Mouse (Mus musculus) MEL (cell line): ENCODE measurements around the gene Zyx. TPM values are rescaled to one million over a fixed set of nuclear protein-coding genes. Genes with fewer than 3 reads are reported as not detected.

ENCODE experiments used
- DNase-seq: peaks from one replicate; pipeline ENCODE4 v3.0.0; 2011; ENCODE audit warnings: low read depth, low spot score
- H3K27ac ChIP-seq: 2 replicates; pipeline ENCODE4 v1.5.1; 2012; ENCODE audit warnings: low read depth, mild to moderate bottlenecking, control low read depth, low read length, moderate library complexity; ENCODE audit not compliant: control insufficient read depth
- H3K27me3 ChIP-seq, 2 experiments: fragments of 150-350 bp in 1 of 2; sonication (generic) in 1 of 2; 2 replicates each; pipeline ENCODE4 v1.6.1; 2012; ENCODE audit warnings: low read length in 2 of 2, mild to moderate bottlenecking in 2 of 2, improper control_type of control experiment in 1 of 2, moderate library complexity in 1 of 2; ENCODE audit not compliant: insufficient read depth in 2 of 2, control insufficient read depth in 1 of 2
- H3K36me3 ChIP-seq, 2 experiments: 2 replicates each; pipeline ENCODE4 v1.6.1; 2012 to 2014; ENCODE audit warnings: low read length in 2 of 2, improper control_type of control experiment in 1 of 2, inconsistent platforms in 1 of 2, mild to moderate bottlenecking in 1 of 2; ENCODE audit not compliant: insufficient read depth in 2 of 2, control insufficient read depth in 1 of 2
- H3K4me1 ChIP-seq, 2 experiments: fragments of 150-350 bp in 1 of 2; sonication (generic) in 1 of 2; 2 replicates each; pipeline ENCODE4 v1.6.1; 2012; ENCODE audit warnings: low read length in 2 of 2, improper control_type of control experiment in 1 of 2, mild to moderate bottlenecking in 1 of 2; ENCODE audit not compliant: insufficient read depth in 2 of 2, control insufficient read depth in 1 of 2
- H3K4me3 ChIP-seq, 2 experiments: fragments of 150-350 bp in 1 of 2; sonication (generic) in 1 of 2; 2 replicates each; pipeline ENCODE4 v1.5.1; 2012; ENCODE audit warnings: low read depth in 2 of 2, low read length in 2 of 2, mild to moderate bottlenecking in 2 of 2, moderate library complexity in 2 of 2, control low read depth in 1 of 2, improper control_type of control experiment in 1 of 2; ENCODE audit not compliant: control insufficient read depth in 1 of 2, insufficient read depth in 1 of 2
- H3K79me2 ChIP-seq: 2 replicates; pipeline ENCODE4 v1.6.1; 2012; ENCODE audit warnings: mild to moderate bottlenecking, low read length, moderate library complexity; ENCODE audit not compliant: control insufficient read depth, poor library complexity, insufficient read depth
- H3K9ac ChIP-seq: 2 replicates; pipeline ENCODE4 v1.6.1; 2012; ENCODE audit warnings: low read depth, mild to moderate bottlenecking, control low read depth, low read length, moderate library complexity; ENCODE audit not compliant: control insufficient read depth, poor library complexity, severe bottlenecking
- H3K9me3 ChIP-seq: fragments of 150-350 bp; sonication (generic); replicated peaks from 2 replicates; pipeline ENCODE4 v1.6.1; 2012; ENCODE audit warnings: mild to moderate bottlenecking, low read length, improper control_type of control experiment, moderate library complexity; ENCODE audit not compliant: insufficient read depth
- BHLHE40 ChIP-seq: IDR thresholded peaks from 2 replicates; pipeline ENCODE4 v1.6.1; 2012; ENCODE audit warnings: low read depth, mild to moderate bottlenecking, inconsistent platforms, low read length, improper control_type of control experiment, borderline replicate concordance
- CHD1 ChIP-seq: IDR thresholded peaks from 2 replicates; pipeline ENCODE4 v1.6.1; 2012; ENCODE audit warnings: low read depth, mild to moderate bottlenecking, inconsistent platforms, low read length, improper control_type of control experiment
- CTCF ChIP-seq, 3 experiments: IDR thresholded peaks in 2 of 3; conservative IDR thresholded peaks in 1 of 3; 2 replicates each; pipeline ENCODE4 v1.5.1; 2011 to 2012; ENCODE audit warnings: low read length in 3 of 3, low read depth in 2 of 3, mild to moderate bottlenecking in 2 of 3, improper control_type of control experiment in 1 of 3, inconsistent platforms in 1 of 3, mixed read lengths in 1 of 3, moderate library complexity in 1 of 3; ENCODE audit not compliant: control insufficient read depth in 1 of 3, insufficient read depth in 1 of 3, poor library complexity in 1 of 3, severe bottlenecking in 1 of 3
- E2F4 ChIP-seq: IDR thresholded peaks from 2 replicates; pipeline ENCODE4 v1.6.1; 2011; ENCODE audit warnings: low read depth, low read length, improper control_type of control experiment, borderline replicate concordance
- EP300 ChIP-seq, 2 experiments: IDR thresholded peaks; 2 replicates each; pipeline ENCODE4 v1.6.1; 2011; ENCODE audit warnings: improper control_type of control experiment in 2 of 2, low read length in 2 of 2, low read depth in 1 of 2, mild to moderate bottlenecking in 1 of 2
- ETS1 ChIP-seq: IDR thresholded peaks from 2 replicates; pipeline ENCODE4 v1.6.1; 2012; ENCODE audit warnings: low read depth, mild to moderate bottlenecking, inconsistent platforms, low read length, improper control_type of control experiment, moderate library complexity
- GATA1 ChIP-seq: IDR thresholded peaks from 2 replicates; pipeline ENCODE4 v1.6.1; 2011; ENCODE audit warnings: low read depth, low read length, improper control_type of control experiment
- MEF2A ChIP-seq: IDR thresholded peaks from 2 replicates; pipeline ENCODE4 v1.6.1; 2014; ENCODE audit warnings: low read depth, mild to moderate bottlenecking, inconsistent platforms, low read length, improper control_type of control experiment; ENCODE audit not compliant: poor library complexity, insufficient replicate concordance, severe bottlenecking; ENCODE audit errors: extremely low read depth
- NELFE ChIP-seq: IDR thresholded peaks from 2 replicates; pipeline ENCODE4 v1.6.1; 2011; ENCODE audit warnings: low read depth, low read length, improper control_type of control experiment
- RAD21 ChIP-seq: IDR thresholded peaks from 2 replicates; pipeline ENCODE4 v1.6.1; 2011; ENCODE audit warnings: mild to moderate bottlenecking, low read depth, low read length, improper control_type of control experiment
- RCOR1 ChIP-seq: IDR thresholded peaks from 2 replicates; pipeline ENCODE4 v1.6.1; 2012; ENCODE audit warnings: low read depth, mild to moderate bottlenecking, inconsistent platforms, low read length, improper control_type of control experiment
- SIN3A ChIP-seq: IDR thresholded peaks from 2 replicates; pipeline ENCODE4 v1.6.1; 2012; ENCODE audit warnings: low read length, improper control_type of control experiment, inconsistent platforms
- SMC3 ChIP-seq: IDR thresholded peaks from 2 replicates; pipeline ENCODE4 v1.6.1; 2011; ENCODE audit warnings: low read depth, low read length, improper control_type of control experiment
- TAL1 ChIP-seq: IDR thresholded peaks from 2 replicates; pipeline ENCODE4 v1.6.1; 2012; ENCODE audit warnings: mild to moderate bottlenecking, inconsistent platforms, low read length, moderate library complexity, mixed read lengths
- TCF12 ChIP-seq: IDR thresholded peaks from 2 replicates; pipeline ENCODE4 v1.6.1; 2014; ENCODE audit warnings: low read depth, mild to moderate bottlenecking, inconsistent platforms, low read length, improper control_type of control experiment, moderate library complexity
- USF1 ChIP-seq: IDR thresholded peaks from 2 replicates; pipeline ENCODE4 v1.6.1; 2014; ENCODE audit warnings: low read depth, mild to moderate bottlenecking, inconsistent platforms, low read length, improper control_type of control experiment, moderate library complexity
- ZC3H11A ChIP-seq: IDR thresholded peaks from 2 replicates; pipeline ENCODE4 v1.6.1; 2012; ENCODE audit warnings: low read depth, mild to moderate bottlenecking, inconsistent platforms, low read length, improper control_type of control experiment
- ZMIZ1 ChIP-seq: IDR thresholded peaks from 2 replicates; pipeline ENCODE4 v1.6.1; 2012; ENCODE audit warnings: low read depth, mild to moderate bottlenecking, inconsistent platforms, low read length, improper control_type of control experiment, moderate library complexity
- ZNF384 ChIP-seq: IDR thresholded peaks from 2 replicates; pipeline ENCODE4 v1.6.1; 2012; ENCODE audit warnings: low read depth, mild to moderate bottlenecking, inconsistent platforms, low read length, improper control_type of control experiment
- polyA plus RNA-seq, 2 experiments: library from polyadenylated mRNA; stranded (reverse) in 1 of 2; unstranded in 1 of 2; fragments of >175 nt in 1 of 2; fragments of >200 nt in 1 of 2; gene quantifications; 2 replicates each; pipeline versions ENCODE4 v1.2.1 to v1.2.4; 2012; ENCODE audit warnings: low replicate concordance in 2 of 2, low read depth in 1 of 2; ENCODE audit not compliant: insufficient read length in 2 of 2, insufficient read depth in 1 of 2, missing spikeins in 1 of 2
- total RNA-seq: library from RNA; depleted of rRNA; stranded (reverse); fragments of 300-350 nt; gene quantifications from 2 replicates; pipeline ENCODE4 v1.2.3, GENCODE M21; 2012

Zyx gene
- total and polyA plus RNA-seq, 3 experiments, result 7.0 to 48.4 TPM; not detected in 1

DNA sequence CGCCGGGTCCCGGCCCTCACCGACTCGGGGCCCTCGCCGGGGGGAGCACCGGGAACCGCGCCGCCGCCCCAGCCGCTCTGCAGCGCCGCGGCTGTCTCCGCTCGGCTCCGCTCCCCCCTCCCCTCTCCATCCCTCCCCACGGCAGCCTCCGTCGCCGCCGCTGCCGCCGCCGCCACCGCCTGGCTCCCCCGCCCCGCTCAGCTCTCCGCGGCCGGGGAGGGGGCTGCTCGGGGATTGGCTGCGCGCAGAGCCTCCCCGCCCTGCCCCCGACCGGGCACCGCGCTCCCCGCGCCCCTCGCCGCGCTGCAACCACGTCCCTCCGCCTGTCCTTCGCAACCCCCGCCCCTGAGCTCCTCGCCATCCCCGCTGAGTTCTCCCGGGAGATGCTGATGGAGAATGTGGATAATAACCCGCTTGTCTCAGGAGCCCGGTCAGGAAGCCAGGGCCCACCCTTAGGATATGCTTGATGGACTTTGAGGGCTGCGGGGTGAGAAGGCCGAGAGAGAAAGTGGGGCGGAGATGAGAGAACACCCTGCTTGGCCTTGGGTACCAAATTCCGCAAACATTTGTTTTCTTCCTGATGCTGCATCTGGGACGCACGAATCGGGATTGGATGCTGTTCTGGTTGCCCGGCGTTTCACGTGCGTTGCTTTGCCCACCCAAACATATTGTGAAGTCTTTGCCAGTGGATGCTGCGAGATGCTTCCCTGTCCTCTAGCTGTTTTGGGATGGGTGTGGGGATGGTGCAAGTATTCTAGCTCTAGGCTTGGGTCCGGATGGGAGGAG, 24.8 kb upstream of the Zyx start, which contains the start of gene Fam131b:
TSS of gene Fam131b (minus strand) at position 162 of the 786 bp plus-strand sequence.
- H3K36me3 ChIP-seq, result peaks cover 0 to 28% of the 10 kb centered on the region in 2 experiments; a peak in 2 of 4 replicates
- H3K27me3 ChIP-seq, result peaks cover 0 to 1% of the 10 kb centered on the region in 2 experiments; a peak in 1 of 4 replicates
- no peaks in the 10 kb centered on the region for H3K79me2 ChIP-seq
- H3K4me3 ChIP-seq, result no peak within 1 kb of the TSS
- no peak within 1 kb of the TSS for H3K27ac ChIP-seq
- H3K9me3 ChIP-seq, result no peaks in the 10 kb centered on the region
- no peak for DNase-seq
- no peak for TF ChIP-seq NELFE
- no peak for TF ChIP-seq ZC3H11A
- no peak for TF ChIP-seq CTCF (IDR thresholded peaks at IDR 0.05 in 2 of 3, conservative IDR thresholded peaks at IDR 0.05 in 1 of 3; ENCODE audit: control insufficient read depth in 1 of 3, insufficient read depth in 1 of 3, low read depth in 2 of 3, low read length in 3 of 3, poor library complexity in 1 of 3, severe bottlenecking in 1 of 3)
- no peak for TF ChIP-seq BHLHE40
- peaks cover 2 to 22% of the 10 kb centered on the region in 2 experiments for H3K4me1 ChIP-seq
- H3K9ac ChIP-seq, result no peak within 1 kb of the TSS

DNA sequence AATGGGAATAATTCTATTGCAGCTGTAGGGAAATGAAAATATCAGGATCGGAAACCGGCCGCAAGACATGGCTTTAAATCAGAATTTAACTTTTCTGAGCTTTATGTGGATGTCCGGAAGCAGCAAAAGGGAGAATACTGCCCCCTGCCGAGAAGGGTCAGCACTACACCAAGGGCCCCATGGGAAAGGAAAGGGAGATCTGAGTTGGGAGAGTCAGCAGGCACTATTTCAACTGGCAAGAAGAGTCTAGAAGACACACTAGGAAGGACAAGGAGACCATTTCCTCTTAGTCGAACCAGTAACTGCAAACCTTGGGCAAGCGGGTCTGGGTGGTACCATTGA, 24.2 kb upstream of the Zyx start:
- peak; percentile 45 for DNase-seq
- Histone ChIP-seq H3K79me2 (no peaks in the 10 kb centered on the region), H3K27ac (no peak overlapping the region), H3K9me3 (no peaks in the 10 kb centered on the region), H3K4me3 (no peak overlapping the region), H3K36me3 (peaks cover 0 to 28% of the 10 kb centered on the region in 2 experiments; a peak in 2 of 4 replicates), H3K9ac (no peak overlapping the region), H3K27me3 (peaks cover 0 to 1% of the 10 kb centered on the region in 2 experiments; a peak in 1 of 4 replicates), H3K4me1 (peaks cover 2 to 22% of the 10 kb centered on the region in 2 experiments)
- no peak for TF ChIP-seq ZMIZ1
- peak; percentile 48 for TF ChIP-seq RAD21
- peak; percentile 70 to 72 (median 72) for TF ChIP-seq CTCF (IDR thresholded peaks at IDR 0.05 in 2 of 3, conservative IDR thresholded peaks at IDR 0.05 in 1 of 3; ENCODE audit: control insufficient read depth in 1 of 3, insufficient read depth in 1 of 3, low read depth in 2 of 3, low read length in 3 of 3, poor library complexity in 1 of 3, severe bottlenecking in 1 of 3)
- peak; percentile 57 for TF ChIP-seq SMC3

- Histone ChIP-seq H3K36me3 (peaks cover 0 to 28% of the 10 kb centered on the region in 2 experiments; a peak in 2 of 4 replicates), H3K27ac (peak overlapping the region; percentile 68)
- TF ChIP-seq TAL1 (peak; percentile 78), MEF2A (no peak), SIN3A (peak; percentile 56), TCF12 (peak; percentile 77), E2F4 (no peak), USF1 (no peak), EP300 (IDR thresholded peaks at IDR 0.05; ENCODE audit: low read depth in 1 of 2, low read length in 2 of 2) (peak; percentile 90 to 96), ETS1 (peak; percentile 70), CHD1 (no peak), GATA1 (peak; percentile 95), ZNF384 (0 out of 2 replicates have a peak, but pooled peaks have one; percentile 14), RCOR1 (peak; percentile 80)
- TF ChIP-seq, all 39 proteins: peak for 8
- Histone ChIP-seq H3K4me1 (peaks cover 2 to 22% of the 10 kb centered on the region in 2 experiments), H3K9ac (no peak overlapping the region), H3K4me3 (no peak overlapping the region), H3K9me3 (no peaks in the 10 kb centered on the region), H3K27me3 (peaks cover 0 to 1% of the 10 kb centered on the region in 2 experiments; a peak in 1 of 4 replicates), H3K79me2 (no peaks in the 10 kb centered on the region)
- DNase-seq, result peak; percentile 83
Measured at GRCm38 (mm10) chr6:42326509-42326908, 22.9 kb upstream of the Zyx start.
